Mouse (Mus musculus) kidney, postnatal 25 days (tissue): Measurements from ENCODE around the gene Slc39a3.
"Not testable (repeated sequence)": the region's sequence is repeated elsewhere in the genome, so short reads cannot be mapped to it uniquely, and the experiment has no call there.

Experiments
- DNase-seq, 2 experiments: peaks; one replicate each; pipeline ENCODE4 v3.0.0; 2021; ENCODE audit warnings: mixed read lengths in 2 of 2

Slc39a3 gene

DNA sequence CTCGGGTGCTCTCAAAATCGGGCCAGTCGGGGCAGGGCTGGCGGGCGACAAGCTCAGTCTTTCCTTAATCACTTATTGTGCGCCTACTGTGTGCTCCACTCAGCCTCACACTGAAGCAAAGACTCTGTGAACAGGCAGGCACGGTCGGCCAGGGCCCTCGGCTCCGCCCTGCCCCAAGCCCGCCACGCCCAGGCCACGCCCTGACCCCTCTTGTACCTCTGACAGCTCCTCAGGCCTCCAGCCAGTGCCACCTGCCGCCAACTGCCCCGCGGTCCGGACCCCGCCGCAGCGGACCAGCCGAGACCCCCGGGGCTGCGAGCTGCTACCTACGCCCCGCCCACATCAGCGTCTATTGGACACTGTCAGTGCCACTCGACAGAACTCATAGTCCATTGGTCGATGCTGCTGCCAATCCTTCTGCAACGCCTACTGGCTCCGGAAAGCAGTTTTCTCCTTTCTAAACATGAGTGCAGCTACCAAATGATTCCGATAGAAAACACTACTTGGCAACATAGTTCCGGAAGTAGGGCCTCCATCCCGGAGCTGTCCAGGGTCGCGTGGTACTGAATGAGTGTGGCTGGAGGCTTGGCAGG, at the start of gene Slc39a3:
TSS of gene Slc39a3 (minus strand) at position 439 of the 593 bp plus-strand sequence.
- DNase-seq: peak; percentile 99 to 100

DNA sequence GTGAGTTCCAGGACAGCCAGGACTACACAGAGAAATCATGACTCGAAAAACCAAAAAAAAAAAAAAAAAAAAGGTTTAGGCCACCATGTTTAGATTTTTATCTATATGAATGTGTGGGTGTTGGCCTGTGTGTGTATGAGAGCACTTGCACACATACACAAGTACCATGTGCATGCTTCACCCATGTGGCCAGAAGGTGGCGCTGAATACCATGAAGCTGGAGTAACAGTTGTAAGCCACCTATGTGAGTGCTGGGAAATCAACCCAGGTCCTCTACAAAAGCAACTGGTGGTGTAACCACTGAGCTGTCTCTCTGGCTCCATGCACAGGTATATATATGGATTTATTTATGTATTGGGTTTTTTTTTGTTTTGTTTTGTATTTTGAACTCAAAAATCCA, 49.8 kb upstream of the Slc39a3 start:
- DNase-seq: peak in 1 of 2 experiments; percentile 56

DNA sequence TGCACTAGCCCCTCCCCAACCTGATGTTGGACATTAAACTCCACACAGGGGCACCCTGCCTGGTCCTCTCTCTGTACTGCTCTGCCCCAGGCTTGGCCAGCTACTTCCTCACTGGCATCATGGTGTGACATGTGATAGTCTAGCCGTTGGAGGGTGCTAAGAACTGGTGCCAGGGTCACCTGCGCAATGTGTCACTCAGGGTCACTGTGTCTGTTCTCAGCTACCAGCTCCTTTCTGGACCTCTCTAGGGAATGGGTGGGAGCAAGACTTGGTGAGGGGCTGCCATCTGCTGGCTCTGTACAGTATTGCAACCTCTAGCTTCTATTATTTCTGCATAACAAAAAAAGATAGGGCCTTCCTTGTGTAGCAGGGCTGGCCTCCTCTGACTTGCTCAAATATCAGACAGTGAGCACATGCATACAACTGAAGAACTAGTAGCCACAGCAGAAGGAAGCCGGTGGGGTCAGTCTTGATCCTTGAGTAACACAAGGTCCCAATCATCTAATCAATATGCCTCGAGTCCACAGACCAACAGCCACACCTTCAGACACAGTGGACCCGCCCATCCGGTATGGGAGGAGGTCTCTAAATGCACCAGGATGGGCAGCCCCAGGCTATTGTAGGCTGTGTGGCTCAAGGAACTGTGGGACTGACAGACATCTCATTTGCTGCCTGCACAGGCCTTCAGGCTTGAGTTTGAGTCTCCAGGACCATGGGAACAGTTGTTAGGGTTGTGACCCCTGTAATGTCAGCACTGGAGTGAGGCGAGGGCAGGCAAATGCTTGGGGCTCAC, 45.1 kb upstream of the Slc39a3 start:
- DNase-seq: peak; percentile 61 to 88

DNA sequence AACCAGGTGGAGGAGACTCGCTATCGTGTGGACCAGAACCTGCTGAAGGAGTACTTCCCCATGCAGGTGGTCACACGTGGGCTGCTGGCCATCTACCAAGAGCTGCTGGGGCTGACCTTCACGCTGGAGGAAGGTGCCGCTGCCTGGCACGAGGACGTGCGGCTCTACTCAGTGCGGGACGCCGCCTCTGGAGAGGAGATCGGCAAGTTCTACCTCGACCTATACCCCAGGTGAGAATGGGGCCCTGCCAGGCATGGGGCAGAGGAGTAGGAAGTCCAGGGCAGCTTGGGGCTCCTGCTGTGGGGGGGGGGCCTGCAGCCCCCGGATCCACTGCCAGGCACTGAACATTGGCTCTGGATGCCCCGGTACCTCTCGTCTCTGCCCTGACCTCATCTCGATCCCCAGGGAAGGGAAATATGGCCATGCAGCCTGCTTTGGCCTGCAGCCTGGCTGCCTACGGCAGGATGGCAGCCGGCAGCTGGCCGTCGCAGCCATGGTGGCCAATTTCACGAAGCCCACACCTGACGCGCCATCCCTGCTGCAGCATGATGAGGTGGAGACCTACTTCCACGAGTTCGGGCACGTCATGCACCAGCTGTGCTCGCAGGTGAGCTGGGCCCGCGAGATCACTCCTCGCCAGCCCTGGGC, 42.9 kb upstream of the Slc39a3 start:
- DNase-seq: peak in 1 of 2 experiments; percentile 40

DNA sequence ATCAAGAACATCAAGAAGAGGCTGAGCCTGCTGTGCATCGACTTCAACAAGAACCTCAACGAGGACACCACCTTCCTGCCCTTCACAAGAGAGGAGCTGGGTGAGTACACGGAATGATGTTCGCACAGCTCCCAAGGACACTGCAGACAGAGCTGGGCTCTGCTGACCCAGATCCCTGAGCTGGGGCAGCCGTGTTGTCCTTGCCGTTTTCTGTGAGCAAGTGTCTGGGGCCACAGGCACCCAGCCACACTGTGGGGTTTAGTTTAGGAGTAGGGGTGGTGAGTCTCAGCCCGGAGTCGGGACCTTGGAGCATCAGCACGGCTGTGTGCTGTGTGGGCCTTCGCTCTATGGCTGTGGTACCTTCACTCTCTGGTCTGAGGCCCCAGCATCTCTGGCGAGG, 40.7 kb upstream of the Slc39a3 start:
- DNase-seq: peak in 1 of 2 experiments; percentile 31

DNA sequence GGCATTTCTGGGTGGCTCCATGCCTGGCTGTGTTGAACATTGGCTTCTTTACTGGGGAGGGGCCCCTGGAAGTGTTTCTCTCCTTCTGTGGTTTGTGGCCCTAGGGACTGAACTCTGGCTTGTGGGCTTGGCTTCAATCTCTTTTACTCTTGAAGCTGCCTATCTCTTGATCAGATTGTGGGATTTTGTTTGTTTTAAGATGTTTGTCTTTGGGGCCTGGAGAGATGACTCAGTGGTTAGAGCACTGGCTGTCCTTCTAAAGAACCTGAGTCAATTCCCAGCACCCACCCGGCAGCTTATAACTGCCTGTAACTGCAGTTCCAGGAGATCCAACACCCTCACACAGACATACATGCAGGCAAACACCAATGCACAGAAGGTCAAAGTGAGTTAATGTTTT, 39.1 kb upstream of the Slc39a3 start:
- DNase-seq: no peak

DNA sequence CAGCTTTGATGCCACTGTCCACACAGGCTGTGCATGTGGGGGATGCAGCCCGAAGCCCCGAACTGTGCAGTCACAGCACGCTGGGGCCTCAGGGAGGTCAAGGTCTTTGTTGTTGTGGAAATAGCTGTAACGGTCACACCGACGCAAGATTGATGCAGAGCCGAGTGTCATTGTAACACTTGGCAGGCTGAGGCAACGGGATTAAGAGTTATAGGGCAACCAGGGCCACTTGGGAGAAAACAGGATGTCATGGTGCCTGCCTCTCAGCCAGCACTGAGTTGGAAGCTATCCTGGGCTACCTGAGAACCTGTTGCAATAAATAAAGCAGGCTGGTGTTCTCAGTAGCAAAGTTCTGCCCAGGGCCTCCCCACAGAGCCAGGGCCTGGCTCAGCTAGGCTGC, 38.5 kb upstream of the Slc39a3 start:
- DNase-seq: no peak

DNA sequence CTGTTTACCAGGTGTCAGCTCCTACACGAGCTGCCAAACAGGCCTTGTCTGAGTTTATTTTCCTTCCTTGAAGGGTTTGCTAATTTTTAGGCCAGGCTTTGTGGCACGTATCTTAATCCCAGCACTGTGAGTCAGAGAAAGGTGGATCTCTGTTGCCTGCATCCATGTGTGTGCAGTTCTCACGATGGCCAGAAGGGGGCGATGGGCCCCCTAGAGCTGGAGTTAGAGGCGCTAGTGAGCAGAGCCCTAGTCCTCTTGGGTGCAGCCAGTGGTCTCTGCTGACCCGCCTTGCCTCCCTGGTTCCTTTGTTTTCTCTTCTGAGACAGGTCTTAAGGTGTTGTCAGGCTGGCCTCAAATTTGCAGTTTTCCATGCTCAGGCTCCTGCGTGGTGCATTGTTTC, 36.2 kb upstream of the Slc39a3 start:
- DNase-seq: no peak

DNA sequence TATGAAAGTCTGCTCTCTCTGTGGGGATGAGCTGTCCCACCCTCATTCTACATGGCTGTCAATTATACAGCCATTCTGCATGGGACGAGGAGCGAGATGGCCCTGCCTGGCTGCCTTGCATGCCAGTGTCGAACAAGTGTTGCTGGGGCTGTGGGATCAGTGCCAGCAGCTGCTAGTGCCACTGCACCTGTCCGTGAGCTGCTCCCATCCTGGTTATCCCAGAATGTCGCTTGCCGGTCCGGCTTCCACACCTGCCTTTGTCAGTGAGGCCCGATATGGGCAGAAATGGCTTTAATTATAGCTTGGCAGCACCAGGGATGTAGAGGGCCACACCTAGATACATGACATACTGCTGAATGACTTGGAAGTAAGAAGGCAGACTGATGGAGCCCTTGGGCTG, 35.1 kb upstream of the Slc39a3 start:
- no peak for DNase-seq

DNA sequence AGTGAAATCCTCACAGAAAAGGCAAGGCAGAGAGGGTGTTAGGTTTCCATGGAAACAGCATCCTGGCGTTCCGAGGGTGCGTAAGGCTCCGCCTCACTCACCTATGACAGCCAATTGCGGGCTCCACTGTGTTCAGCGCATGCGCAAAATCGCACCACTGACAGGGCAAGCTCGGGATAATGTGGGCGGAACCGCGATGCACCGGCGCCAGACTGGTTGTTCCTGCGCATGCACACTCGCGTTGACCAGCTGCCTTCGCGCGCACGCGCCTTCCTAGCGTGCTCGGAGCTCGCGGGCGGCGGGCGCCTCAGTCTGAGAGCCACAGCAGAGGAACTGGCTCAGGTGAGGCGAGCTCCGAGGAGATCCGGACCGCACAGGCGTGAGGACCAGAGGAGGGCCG, 32.6 kb upstream of the Slc39a3 start, which contains the start of gene Thop1:
TSS of gene Thop1 (plus strand) at position 200 of the 400 bp plus-strand sequence.
- peak; percentile 99 for DNase-seq

DNA sequence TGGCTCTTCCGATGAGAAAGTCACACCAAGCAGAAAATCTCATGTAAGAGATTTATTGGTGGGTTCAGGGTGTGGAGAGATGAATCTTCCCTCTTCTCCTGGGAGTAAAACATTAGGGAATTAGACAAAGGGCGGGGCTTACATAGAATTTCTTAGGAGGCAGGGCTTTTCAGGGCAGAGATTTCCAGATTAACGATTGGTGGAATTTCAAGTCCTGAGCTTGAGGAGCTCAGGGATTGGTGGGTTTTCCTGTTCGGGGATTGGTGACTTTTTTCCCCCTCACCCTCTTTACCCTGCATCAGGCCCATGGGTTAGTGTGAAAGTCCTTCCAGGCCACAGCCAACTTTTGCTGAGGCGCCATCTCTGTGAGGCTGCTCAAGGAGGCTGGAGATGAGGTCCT, 31.5 kb upstream of the Slc39a3 start:
- no peak for DNase-seq

DNA sequence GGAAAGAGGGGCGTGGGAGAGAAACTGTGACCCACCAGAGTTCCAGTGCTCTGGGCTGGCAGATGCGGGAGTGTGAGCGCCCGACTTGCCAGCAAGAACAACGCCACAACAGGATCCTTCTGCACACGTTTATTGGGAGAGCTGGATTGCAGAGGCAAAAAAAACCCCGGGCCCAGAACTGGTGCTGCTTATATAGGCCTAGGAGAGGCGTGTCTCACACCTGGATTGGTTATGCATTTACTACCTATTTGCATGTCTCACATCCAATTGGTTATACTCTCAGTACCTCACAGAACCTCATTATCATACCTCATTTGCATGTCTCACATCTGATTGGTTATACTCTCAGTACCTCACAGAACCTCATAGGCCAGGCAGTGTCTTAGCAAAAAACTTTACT, 27.3 kb upstream of the Slc39a3 start:
- DNase-seq: not testable (repeated sequence)

DNA sequence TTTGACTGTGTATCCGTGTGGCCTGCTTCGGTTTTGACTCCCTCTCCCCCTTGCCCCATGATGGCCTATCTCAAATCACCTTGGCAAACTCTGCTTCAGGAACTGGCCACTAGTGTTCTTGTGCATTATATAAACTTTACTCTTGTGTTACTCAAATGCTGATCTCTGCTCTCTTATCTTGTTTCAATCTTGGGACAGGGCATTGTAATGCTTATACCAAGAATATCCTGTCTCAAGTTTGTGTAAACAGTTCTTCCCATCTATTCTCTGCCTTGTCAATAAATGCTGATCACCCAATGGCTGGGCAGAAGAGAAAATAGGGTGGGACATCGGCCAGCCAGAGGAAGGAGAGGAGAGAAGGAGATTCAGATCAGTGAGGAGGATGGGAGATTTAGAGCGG, 25.5 kb upstream of the Slc39a3 start:
- DNase-seq: no peak

DNA sequence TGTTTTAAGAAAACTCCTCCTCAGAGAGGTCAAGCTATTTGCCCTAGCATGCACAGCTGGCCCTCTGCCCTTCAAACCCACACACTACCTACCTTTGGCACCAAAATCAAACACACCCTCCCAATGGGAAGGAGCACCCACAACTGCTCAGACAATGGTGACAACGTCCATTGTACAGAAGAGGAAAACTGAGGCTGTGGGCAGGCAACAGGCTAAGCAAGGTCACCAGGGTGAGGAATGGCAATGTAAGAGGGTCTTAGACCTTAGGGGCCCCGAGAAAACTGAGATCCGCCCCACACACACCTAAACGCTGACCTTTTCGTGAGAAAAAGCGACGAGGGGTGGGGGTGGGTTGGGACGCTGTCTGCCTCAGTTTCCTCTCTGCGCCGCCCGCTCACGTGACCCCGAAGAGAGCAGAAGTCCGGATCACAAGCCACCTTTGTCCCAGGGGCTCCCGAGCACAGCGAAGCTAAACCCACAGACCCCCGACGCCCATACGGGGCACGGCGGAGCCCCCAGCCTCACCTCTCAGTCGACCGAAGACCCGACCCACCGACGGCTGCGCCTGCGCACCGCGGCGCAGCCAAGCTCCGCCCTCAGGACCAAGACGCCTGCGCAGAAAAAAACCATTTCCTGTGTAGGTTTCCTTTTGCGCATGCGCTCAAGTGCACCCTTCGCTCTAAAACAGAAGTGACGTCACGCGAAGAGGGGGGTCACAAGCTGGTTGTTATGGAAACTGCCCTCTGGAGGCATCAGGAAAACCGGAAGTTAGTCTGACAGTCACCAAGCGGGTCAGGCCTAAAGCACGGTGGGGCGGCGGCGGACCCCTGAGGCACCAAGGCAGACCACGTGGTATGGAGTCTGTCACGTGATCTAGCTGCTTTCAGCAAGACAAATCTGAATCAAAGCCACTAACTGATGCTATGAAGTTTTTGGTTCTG, 22.6 kb upstream of the Slc39a3 start, which contains the start of gene Sgta:
TSS of gene Sgta (minus strand) at position 579 of the 941 bp plus-strand sequence.
- DNase-seq: peak; percentile 99 to 100

DNA sequence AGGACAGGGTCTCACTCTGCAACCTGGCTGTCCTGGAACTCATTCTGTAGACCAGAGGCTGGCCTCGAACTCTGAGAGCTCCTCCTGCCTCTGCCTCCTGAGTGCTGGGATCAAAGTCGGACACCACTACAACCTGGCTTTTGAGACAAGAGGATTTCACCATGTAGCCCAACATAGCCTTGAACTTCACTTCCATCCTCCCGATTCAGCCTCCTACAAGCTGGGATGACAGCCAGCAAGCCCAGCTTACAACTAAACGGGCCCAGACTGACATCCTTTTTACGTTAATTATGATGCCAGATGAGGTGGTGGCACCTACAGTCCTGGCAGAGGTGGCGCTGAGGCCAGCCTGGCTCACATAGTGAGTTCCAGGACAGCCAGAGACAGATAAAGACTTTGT, 21.7 kb upstream of the Slc39a3 start:
- no peak for DNase-seq

DNA sequence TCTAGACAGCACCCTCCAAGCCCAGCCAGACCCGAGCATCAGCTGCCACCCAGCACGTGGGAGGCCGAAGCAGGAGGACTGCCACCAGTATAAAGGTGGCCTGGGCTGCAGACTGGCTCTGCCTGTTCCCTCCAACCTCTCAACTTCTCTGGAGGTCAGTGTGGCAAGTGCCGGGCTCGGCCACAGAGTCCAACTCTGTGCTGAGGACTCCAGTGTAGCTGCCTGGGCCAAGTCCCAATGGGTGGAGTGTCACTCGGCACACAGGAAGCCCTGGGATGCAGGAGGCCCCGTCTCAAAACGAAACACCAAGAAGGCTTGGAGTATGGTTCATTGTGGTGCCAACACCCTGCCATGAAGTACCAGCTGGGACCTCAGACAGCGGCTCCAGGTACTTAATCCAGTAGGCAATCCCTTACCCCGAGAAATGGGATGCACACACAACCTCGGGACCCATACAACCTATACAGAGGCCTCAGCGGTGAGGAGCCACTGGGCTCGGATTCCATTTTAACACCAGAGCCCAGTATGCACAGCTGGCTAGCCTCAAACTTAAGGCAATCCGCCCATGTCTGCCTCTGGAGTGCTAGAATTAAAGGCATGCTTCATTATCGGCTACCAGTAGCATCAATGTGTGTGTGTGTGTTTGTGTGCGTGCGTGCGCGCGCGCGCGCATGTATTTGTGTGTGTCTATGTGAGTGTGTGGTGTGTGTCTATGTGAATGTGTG, 20.3 kb upstream of the Slc39a3 start:
- no peak for DNase-seq

DNA sequence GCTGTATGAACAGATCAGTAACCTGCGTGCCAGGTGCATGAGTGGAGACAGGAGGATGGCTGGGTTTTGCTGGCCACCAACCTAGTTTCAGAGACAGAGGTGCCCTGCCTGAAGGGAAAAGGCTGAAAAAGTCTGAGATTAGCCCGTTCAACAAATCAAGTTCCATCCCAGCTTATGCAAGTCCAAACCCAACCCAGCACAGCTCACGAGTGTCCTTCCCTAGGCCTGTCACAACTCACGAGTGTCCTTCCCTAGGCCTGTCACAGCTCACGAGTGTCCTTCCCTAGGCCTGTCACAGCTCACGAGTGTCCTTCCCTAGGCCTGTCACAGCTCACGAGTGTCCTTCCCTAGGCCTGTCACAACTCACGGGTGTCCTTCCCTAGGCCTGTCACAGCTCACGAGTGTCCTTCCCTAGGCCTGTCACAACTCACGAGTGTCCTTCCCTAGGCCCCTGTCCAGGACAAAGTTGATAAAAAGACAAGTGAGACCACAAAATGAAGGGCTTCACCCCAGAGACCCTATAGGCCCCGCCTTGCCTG, 18.6 kb upstream of the Slc39a3 start:
- not testable (repeated sequence) for DNase-seq

DNA sequence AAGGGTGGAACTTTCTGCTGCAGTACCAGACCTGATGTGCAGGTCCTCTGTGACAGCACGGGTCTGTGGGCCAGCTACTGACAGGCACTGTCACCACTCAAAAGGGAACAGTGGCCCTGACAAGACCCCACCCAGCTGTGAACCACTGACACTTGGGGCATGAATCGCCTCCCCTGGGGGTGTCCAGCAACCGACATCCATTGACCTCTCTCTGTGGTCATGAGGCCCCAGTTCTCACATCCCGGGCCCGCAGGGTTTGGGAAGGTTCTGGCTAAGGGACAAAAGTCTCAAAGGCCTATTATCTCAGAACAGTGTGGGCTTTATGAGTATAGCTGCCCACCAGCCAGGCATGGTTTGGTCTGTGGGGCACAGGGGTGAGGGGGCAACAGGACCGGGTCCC, 17.9 kb upstream of the Slc39a3 start:
- DNase-seq: no peak

DNA sequence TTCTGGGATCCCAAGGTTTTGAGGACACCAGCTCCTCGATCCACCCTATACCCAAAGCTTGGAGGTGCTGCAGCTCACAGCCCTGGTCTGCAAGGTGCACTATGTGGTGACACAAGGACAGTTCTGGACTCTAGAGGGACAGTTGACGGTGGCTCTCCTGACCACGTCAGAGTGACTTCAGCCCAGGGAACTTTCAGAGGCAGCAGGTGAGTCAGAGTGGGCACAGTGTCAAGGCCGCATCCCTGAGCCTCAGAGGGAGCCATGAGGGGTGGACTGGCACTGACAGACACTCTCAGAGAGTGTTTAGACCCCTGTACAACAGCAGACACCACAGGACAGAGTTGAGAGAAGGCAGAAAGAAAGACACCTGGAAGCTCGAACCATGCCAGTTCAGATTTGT, 15.4 kb upstream of the Slc39a3 start:
- DNase-seq: no peak

DNA sequence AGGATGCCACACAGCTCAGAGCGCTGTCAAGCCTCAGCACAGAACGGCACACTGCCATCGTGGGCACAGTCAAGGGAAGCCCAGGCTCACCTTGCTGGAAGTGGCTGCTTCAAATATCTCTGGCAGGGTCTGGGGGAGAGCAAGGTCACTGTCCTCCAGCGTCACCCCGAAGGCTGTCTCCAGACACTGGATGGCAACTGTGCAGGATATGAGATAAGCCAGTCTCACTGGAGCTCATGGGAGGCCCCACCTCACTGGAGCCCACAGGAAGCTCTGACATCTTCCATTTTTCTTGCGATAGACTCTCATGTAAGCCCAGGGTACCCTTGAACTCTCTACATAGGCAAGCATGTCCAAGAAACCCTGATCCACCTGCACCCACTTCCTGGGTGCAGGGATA, 13.9 kb upstream of the Slc39a3 start:
- DNase-seq: no peak

DNA sequence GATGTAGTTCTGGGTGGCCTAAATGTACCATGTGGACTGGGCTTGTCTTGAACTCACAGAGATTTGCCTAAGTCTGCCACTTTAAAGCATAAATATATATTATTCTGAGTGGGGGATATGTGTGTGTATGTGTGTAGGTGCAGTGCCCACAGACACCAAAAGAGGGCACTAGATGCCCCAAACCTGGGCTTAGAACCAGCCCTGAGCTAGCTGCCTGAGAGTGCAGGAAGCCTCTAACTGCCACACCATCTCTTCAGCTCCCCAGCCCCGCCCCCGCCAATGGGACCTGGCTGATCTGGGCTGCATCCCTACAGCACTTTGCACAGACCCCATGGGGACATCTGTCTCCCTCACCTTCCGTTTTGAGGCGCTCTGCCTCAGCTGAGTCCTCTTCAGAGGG, 13.4 kb upstream of the Slc39a3 start:
- DNase-seq: peak; percentile 24 to 39

DNA sequence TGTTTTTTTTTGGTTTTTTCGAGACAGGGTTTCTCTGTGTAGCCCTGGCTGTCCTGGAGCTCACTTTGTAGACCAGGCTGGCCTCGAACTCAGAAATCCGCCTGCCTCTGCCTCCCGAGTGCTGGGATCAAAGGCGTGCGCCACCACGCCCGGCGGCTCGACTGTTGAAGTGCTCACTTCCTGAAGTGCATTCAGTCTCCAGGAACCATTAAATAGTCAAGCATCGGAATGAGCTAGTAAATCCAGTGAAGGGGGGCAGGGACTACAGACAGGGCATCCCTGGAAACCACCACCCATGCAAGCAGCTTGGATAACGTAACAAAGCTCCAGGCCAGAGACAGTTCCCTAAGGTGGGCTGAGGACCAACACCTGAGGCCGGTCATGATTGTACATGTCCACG, 8.0 kb upstream of the Slc39a3 start:
- not testable (repeated sequence) for DNase-seq
